In genomic region chr2:101591356-101591755, GRCm38 (mm10) we compare ENCODE assay signal across 19 mouse cellular contexts. TPM values are rescaled to one million over a fixed set of nuclear protein-coding genes. Genes with fewer than 3 reads are reported as not detected.
DNase-seq lines count a peak whose midpoint lies in the region; ATAC-seq and TF ChIP-seq lines count a peak whose summit lies in the region.
"Had no signal": no experiment of that assay in that cellular context is flagged by ENCODE, and none has a peak within 500 bp of the region (broad histone marks: within the 10 kb centered on the region; RNA-seq: fewer than 3 reads in every experiment).

No protein-coding gene starts in this region.

- ATAC-seq in forebrain, embryonic 13.5 days: no peak
- ATAC-seq in midbrain, postnatal 0 days (ENCODE audit: low FRiP score): no peak

- no peak overlapping the region for H3K9ac ChIP-seq in forebrain, embryonic 13.5 days
- H3K9ac ChIP-seq in midbrain, postnatal 0 days (replicated peaks; ENCODE audit: low read length, poor library complexity, severe bottlenecking): no peak overlapping the region
- H3K9ac ChIP-seq: embryonic facial prominence, embryonic 12.5 days had no signal

- intact Hi-C loops in left cerebral cortex, postnatal 4 days (cut with DNase I): loop anchor here (10.0 kb wide), 1 partner anchor 63 kb away; no protein-coding TSS in a partner anchor
- intact Hi-C loops in left cerebral cortex, postnatal 10 days (cut with DNase I): no loop called here

- H3K9me3 ChIP-seq in forebrain, embryonic 13.5 days (replicated peaks): no peaks in the 10 kb centered on the region
- H3K9me3 ChIP-seq in midbrain, postnatal 0 days (ENCODE audit: low read length): no peaks in the 10 kb centered on the region
- H3K9me3 ChIP-seq in embryonic facial prominence, embryonic 10.5 days: no peaks in the 10 kb centered on the region
- H3K9me3 ChIP-seq: embryonic facial prominence, embryonic 12.5 days; heart, embryonic 10.5 days had no signal

- 27% methylated on average over 8 of the region's 8 CpGs for WGBS in forebrain, embryonic 13.5 days
- 34% methylated on average over 8 of the region's 8 CpGs for WGBS in midbrain, postnatal 0 days
- WGBS in embryonic facial prominence, embryonic 10.5 days: 73% methylated on average over 8 of the region's 8 CpGs

- no peaks in the 10 kb centered on the region for H3K36me3 ChIP-seq in forebrain, embryonic 13.5 days (ENCODE audit: poor library complexity, severe bottlenecking)
- no peaks in the 10 kb centered on the region for H3K36me3 ChIP-seq in midbrain, postnatal 0 days (ENCODE audit: insufficient read depth, low read length)
- no peaks in the 10 kb centered on the region for H3K36me3 ChIP-seq in embryonic facial prominence, embryonic 10.5 days (replicated peaks)
- H3K36me3 ChIP-seq: embryonic facial prominence, embryonic 12.5 days; heart, embryonic 10.5 days had no signal

- H3K27ac ChIP-seq in forebrain, embryonic 13.5 days: peak overlapping the region; percentile 81
- H3K27ac ChIP-seq in midbrain, postnatal 0 days (ENCODE audit: low read depth, low read length): no peak overlapping the region
- no peak overlapping the region for H3K27ac ChIP-seq in embryonic facial prominence, embryonic 10.5 days (replicated peaks)
- H3K27ac ChIP-seq: embryonic facial prominence, embryonic 12.5 days; heart, embryonic 10.5 days had no signal

- H3K4me1 ChIP-seq in forebrain, embryonic 13.5 days: peaks cover 30% of the 10 kb centered on the region
- H3K4me1 ChIP-seq in midbrain, postnatal 0 days (ENCODE audit: insufficient read depth, low read length): no peaks in the 10 kb centered on the region
- peaks cover 25% of the 10 kb centered on the region for H3K4me1 ChIP-seq in embryonic facial prominence, embryonic 10.5 days
- H3K4me1 ChIP-seq: heart, embryonic 10.5 days had no signal

- no peak for TF ChIP-seq CTCF in midbrain, postnatal 0 days (IDR thresholded peaks at IDR 0.05)

- no peak overlapping the region for H3K4me3 ChIP-seq in forebrain, embryonic 13.5 days
- H3K4me3 ChIP-seq in midbrain, postnatal 0 days (ENCODE audit: low read depth, low read length): no peak overlapping the region
- no peak overlapping the region for H3K4me3 ChIP-seq in embryonic facial prominence, embryonic 10.5 days
- H3K4me3 ChIP-seq: embryonic facial prominence, embryonic 12.5 days; heart, embryonic 10.5 days had no signal

- no peak overlapping the region for H3K4me2 ChIP-seq in forebrain, embryonic 13.5 days
- no peak overlapping the region for H3K4me2 ChIP-seq in midbrain, postnatal 0 days (ENCODE audit: low read depth, low read length, poor library complexity, severe bottlenecking)
- H3K4me2 ChIP-seq: embryonic facial prominence, embryonic 12.5 days had no signal

- DNase-seq in cerebellum, postnatal 10 days: peak; percentile 54 to 62
- no peak for DNase-seq in cerebellum, adult 9-11 months
- peak; percentile 27 for DNase-seq in left cerebral cortex, postnatal 4 days
- DNase-seq in left cerebral cortex, postnatal 10 days (ENCODE audit: extremely low spot score in 1 of 2, low spot score in 2 of 2): no peak
- peak; percentile 41 for DNase-seq in midbrain, postnatal 0 days (ENCODE audit: low spot score)
- DNase-seq in layer of hippocampus, adult 11-12 months (ENCODE audit: low spot score): no peak
- DNase-seq in embryonic facial prominence, embryonic 10.5 days (ENCODE audit: low spot score): no peak
- DNase-seq: cerebellum, adult 2 months; gastrocnemius, postnatal 14 days; heart, postnatal 36 days; kidney, postnatal 4 days; liver; lung, adult 2 months had no signal

- H3K27me3 ChIP-seq in forebrain, embryonic 13.5 days: no peaks in the 10 kb centered on the region
- no peaks in the 10 kb centered on the region for H3K27me3 ChIP-seq in midbrain, postnatal 0 days (ENCODE audit: insufficient read depth, low read length)
- H3K27me3 ChIP-seq in embryonic facial prominence, embryonic 10.5 days (replicated peaks; ENCODE audit: low read depth, poor library complexity, severe bottlenecking): no peaks in the 10 kb centered on the region
- H3K27me3 ChIP-seq: embryonic facial prominence, embryonic 12.5 days had no signal

RNA-seq across cellular contexts. Expression of gene Rag2, which starts 33.2 kb away (rescaled TPM):
- not detected for total RNA-seq in left cerebral cortex, postnatal 4 days (2021)
- total RNA-seq in left cerebral cortex, postnatal 10 days (2021): not detected
- not detected in 2 replicates for polyA plus RNA-seq in forebrain, embryonic 13.5 days (2015; fragmentation: Nextera tagmentation; extraction: Ambion mirVana)
- not detected in 2 replicates for total RNA-seq in midbrain, postnatal 0 days (2014; rRNA removed)
- 0.09 TPM in 1 of 2 replicates, not detected in the other for polyA plus RNA-seq in midbrain, postnatal 0 days (2015; fragmentation: Nextera tagmentation; extraction: Ambion mirVana)
- polyA plus RNA-seq in embryonic facial prominence, embryonic 10.5 days (2016; fragmentation: Nextera tagmentation; extraction: Ambion mirVana): not detected in 2 replicates
- total RNA-seq: CH12.LX; gastrocnemius, postnatal 14 days; heart, postnatal 36 days; left cerebral cortex, adult 18-20 months had no signal
- polyA plus RNA-seq: cerebellum, adult 2 months; heart, embryonic 10.5 days; lung, adult 2 months had no signal

RNA-seq across cellular contexts. Expression of gene Rag1, which starts 57.9 kb away (rescaled TPM):
- under 1 TPM; 0.42 to 0.44 TPM for total RNA-seq in left cerebral cortex, postnatal 4 days (2021)
- total RNA-seq in left cerebral cortex, postnatal 10 days (2021): under 1 TPM; 0.34 to 0.51 TPM
- polyA plus RNA-seq in forebrain, embryonic 13.5 days (2015; fragmentation: Nextera tagmentation; extraction: Ambion mirVana): 0.06 and 0.08 TPM in 2 replicates
- 0.27 and 0.42 TPM in 2 replicates for total RNA-seq in midbrain, postnatal 0 days (2014; rRNA removed)
- polyA plus RNA-seq in midbrain, postnatal 0 days (2015; fragmentation: Nextera tagmentation; extraction: Ambion mirVana): 0.04 TPM in 2 replicates
- polyA plus RNA-seq in embryonic facial prominence, embryonic 10.5 days (2016; fragmentation: Nextera tagmentation; extraction: Ambion mirVana): 0.10 and 0.11 TPM in 2 replicates
- total RNA-seq: CH12.LX had no signal
- polyA plus RNA-seq: heart, embryonic 10.5 days; intestine, embryonic 14.5 days had no signal

RNA-seq across cellular contexts. Expression of gene B230118H07Rik, which starts 58.0 kb away (rescaled TPM):
- 10 to 100 TPM; 21.1 to 24.9 TPM for total RNA-seq in left cerebral cortex, postnatal 4 days (2021)
- 10 to 100 TPM; 24.7 to 27.9 TPM for total RNA-seq in left cerebral cortex, postnatal 10 days (2021)
- 53.6 and 59.0 TPM in 2 replicates for polyA plus RNA-seq in forebrain, embryonic 13.5 days (2015; fragmentation: Nextera tagmentation; extraction: Ambion mirVana)
- total RNA-seq in midbrain, postnatal 0 days (2014; rRNA removed): 18.2 and 21.4 TPM in 2 replicates
- 50.7 and 51.5 TPM in 2 replicates for polyA plus RNA-seq in midbrain, postnatal 0 days (2015; fragmentation: Nextera tagmentation; extraction: Ambion mirVana)
- 47.2 and 52.1 TPM in 2 replicates for polyA plus RNA-seq in embryonic facial prominence, embryonic 10.5 days (2016; fragmentation: Nextera tagmentation; extraction: Ambion mirVana)

Comparison
In these comparisons a context has a peak if more than half of its experiments do, and no peak if none do; other contexts are left out.
1. DNase-seq: peak in cerebellum, postnatal 10 days (2 of 2), left cerebral cortex, postnatal 4 days (single experiment) and midbrain, postnatal 0 days (single experiment); none in cerebellum, adult 9-11 months (single experiment), left cerebral cortex, postnatal 10 days (0 of 2), layer of hippocampus, adult 11-12 months (single experiment) and embryonic facial prominence, embryonic 10.5 days (single experiment).